In the genomic region with DNA sequence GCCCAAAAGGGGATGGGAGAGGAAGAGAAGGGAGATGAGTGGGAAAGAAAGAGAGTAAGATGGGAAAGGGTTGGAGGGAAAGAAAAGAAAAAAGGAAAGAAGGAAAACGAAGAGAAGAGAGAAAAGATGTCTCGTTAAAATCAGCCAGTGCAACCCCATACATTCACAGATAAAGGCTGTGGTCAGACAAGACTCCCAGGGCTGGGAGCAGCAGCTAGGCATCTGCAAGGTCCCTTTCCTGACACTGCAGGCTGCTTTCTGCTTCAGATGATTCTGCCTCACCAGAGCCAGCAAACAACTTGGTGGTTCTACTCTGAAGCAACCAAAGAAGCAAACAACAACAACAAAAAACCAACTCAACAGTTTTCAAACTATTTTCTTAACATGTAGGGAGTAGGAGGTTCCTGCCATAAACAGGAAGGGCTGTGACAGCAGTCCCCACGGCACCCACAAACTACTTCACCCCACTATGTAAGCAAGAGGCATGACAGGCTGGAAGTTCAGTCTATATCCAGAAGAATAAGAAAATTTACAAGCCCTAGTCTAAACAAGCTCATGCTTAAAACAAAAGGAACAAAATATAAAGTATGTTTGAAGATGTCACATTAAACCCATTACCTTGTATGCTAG, we compare ENCODE assay signal across 28 mouse cellular contexts. TPM values are rescaled to one million over a fixed set of nuclear protein-coding genes. Genes with fewer than 3 reads are reported as not detected.
A peak's percentile ranks its signal among the peaks of the same experiment; 100 is the strongest.
DNase-seq lines count a peak whose midpoint lies in the region; TF ChIP-seq lines count a peak whose summit lies in the region.
"Had no signal": no experiment of that assay in that cellular context is flagged by ENCODE, and none has a peak within 500 bp of the region (broad histone marks: within the 10 kb centered on the region; RNA-seq: fewer than 3 reads in every experiment).

No protein-coding gene starts in this region.

- no peak overlapping the region for H3K9ac ChIP-seq in MEL (ENCODE audit: control insufficient read depth, low read depth, low read length, poor library complexity, severe bottlenecking)
- H3K9ac ChIP-seq: forebrain, embryonic 12.5 days; heart, embryonic 15.5 days; hindbrain, embryonic 14.5 days; limb, embryonic 15.5 days; liver, embryonic 13.5 days; midbrain, embryonic 15.5 days; neural tube, embryonic 13.5 days had no signal

- intact Hi-C loops in heart, postnatal 36 days (cut with DNase I) = no loop called here

- 0 out of 4 replicates have a peak, but pooled peaks of 1 of the 2 experiments have one; percentile 11 for TF ChIP-seq EP300 in MEL (IDR thresholded peaks at IDR 0.05; ENCODE audit: low read depth in 1 of 2, low read length in 2 of 2)

- H3K27ac ChIP-seq in MEL (ENCODE audit: control insufficient read depth, low read depth, low read length) = no peak overlapping the region
- H3K27ac ChIP-seq: forebrain, embryonic 12.5 days; heart, embryonic 15.5 days; hindbrain, embryonic 14.5 days; kidney, postnatal 0 days; limb, embryonic 10.5 days; limb, embryonic 15.5 days; liver, embryonic 13.5 days; midbrain, embryonic 15.5 days; neural tube, embryonic 13.5 days had no signal

- DNase-seq in heart, adult 11 months = peak; percentile 14
- no peak for DNase-seq in heart, postnatal 36 days
- DNase-seq in CD4-positive helper T cell, adult 2 months (ENCODE audit: low read depth, low spot score) = peak; percentile 52
- peak; percentile 37 for DNase-seq in MEL (ENCODE audit: low read depth, low spot score)
- DNase-seq in induced T-regulatory cell, adult 2 months (ENCODE audit: low read depth) = peak; percentile 71
- DNase-seq in kidney, adult 8-10 months = no peak
- DNase-seq in embryo, embryonic 11 days = no peak
- no peak for DNase-seq in ovary, adult 18-20 months (ENCODE audit: low spot score)
- DNase-seq: adrenal gland, adult 8-10 months; cerebellum, adult 8-10 months; gastrocnemius, postnatal 10 days; heart, postnatal 4 days; kidney, adult 18-20 months; kidney, postnatal 4 days; liver, embryonic 13.5 days; lung, adult 18-20 months; lung, postnatal 4 days; thymus, postnatal 25 days had no signal

- no peak overlapping the region; a peak in 1 of 4 replicates for H3K4me3 ChIP-seq in MEL (ENCODE audit: control insufficient read depth in 1 of 2, insufficient read depth in 1 of 2, low read depth in 2 of 2, low read length in 2 of 2)
- H3K4me3 ChIP-seq: erythroblast, embryonic 14.5 days; forebrain, embryonic 12.5 days; heart, embryonic 15.5 days; limb, embryonic 10.5 days; limb, embryonic 15.5 days; liver, embryonic 13.5 days; midbrain, embryonic 15.5 days; neural tube, embryonic 13.5 days had no signal

- no peaks in the 10 kb centered on the region for H3K27me3 ChIP-seq in MEL (ENCODE audit: control insufficient read depth in 1 of 2, insufficient read depth in 2 of 2, low read length in 2 of 2)
- H3K27me3 ChIP-seq: heart, embryonic 15.5 days; limb, embryonic 15.5 days; liver, embryonic 13.5 days; midbrain, embryonic 15.5 days; neural tube, embryonic 13.5 days; Patski had no signal

- TF ChIP-seq CTCF in MEL (IDR thresholded peaks at IDR 0.05 in 2 of 3, conservative IDR thresholded peaks at IDR 0.05 in 1 of 3; ENCODE audit: control insufficient read depth in 1 of 3, insufficient read depth in 1 of 3, low read depth in 2 of 3, low read length in 3 of 3, poor library complexity in 1 of 3, severe bottlenecking in 1 of 3) = no peak

- H3K36me3 ChIP-seq in MEL (ENCODE audit: control insufficient read depth in 1 of 2, insufficient read depth in 2 of 2, low read length in 2 of 2) = no peaks in the 10 kb centered on the region
- H3K36me3 ChIP-seq: forebrain, embryonic 12.5 days; heart, embryonic 15.5 days; limb, embryonic 10.5 days; limb, embryonic 15.5 days; liver, embryonic 13.5 days; midbrain, embryonic 15.5 days; neural tube, embryonic 13.5 days had no signal

- H3K9me3 ChIP-seq in MEL (replicated peaks; ENCODE audit: insufficient read depth, low read length) = no peaks in the 10 kb centered on the region
- H3K9me3 ChIP-seq: heart, embryonic 15.5 days; limb, embryonic 10.5 days; limb, embryonic 15.5 days; liver, embryonic 13.5 days had no signal

- H3K4me1 ChIP-seq in MEL (ENCODE audit: control insufficient read depth in 1 of 2, insufficient read depth in 2 of 2, low read length in 2 of 2) = no peaks in the 10 kb centered on the region; a peak in 1 of 4 replicates
- H3K4me1 ChIP-seq: heart, embryonic 15.5 days; limb, embryonic 10.5 days; limb, embryonic 15.5 days; liver, embryonic 13.5 days; neural tube, embryonic 13.5 days had no signal

- TF ChIP-seq POLR2A in MEL (IDR thresholded peaks at IDR 0.05; ENCODE audit: control insufficient read depth in 1 of 2, insufficient read depth in 1 of 2, low read depth in 1 of 2, low read length in 2 of 2, poor library complexity in 1 of 2) = no peak

- no peaks in the 10 kb centered on the region for H3K79me2 ChIP-seq in MEL (ENCODE audit: control insufficient read depth, insufficient read depth, low read length, poor library complexity)

- TF ChIP-seq RAD21 in MEL (IDR thresholded peaks at IDR 0.05; ENCODE audit: low read depth, low read length) = no peak

TF ChIP-seq in MEL, 35 proteins besides CTCF, POLR2A, EP300 and RAD21:
- TF ChIP-seq E2F4 (IDR thresholded peaks at IDR 0.05; ENCODE audit: borderline replicate concordance, low read depth, low read length) = no peak
- TF ChIP-seq GATA1 (IDR thresholded peaks at IDR 0.05; ENCODE audit: low read depth, low read length) = 0 out of 2 replicates have a peak, but pooled peaks have one; percentile 6
- TF ChIP-seq USF1 (IDR thresholded peaks at IDR 0.05; ENCODE audit: low read depth, low read length) = no peak

RNA-seq across cellular contexts. Expression of a gene that starts 44.8 kb away (rescaled TPM):
- 1 to 10 TPM; 2.3 to 3.1 TPM for total RNA-seq in heart, postnatal 36 days (2021)
- 0.39 and 0.88 TPM in 2 replicates for total RNA-seq in MEL (2012; rRNA removed)
- 1 to 10 TPM in 1 of 2 experiments, not detected in 1; 3.0 TPM for polyA plus RNA-seq in MEL (2012; ENCODE audit: insufficient read depth in 1 of 2, insufficient read length in 2 of 2, low read depth in 1 of 2, low replicate concordance in 2 of 2, missing spikeins in 1 of 2)

Comparison
In these comparisons a context has a peak if more than half of its experiments do, and no peak if none do; other contexts are left out.
1. DNase-seq: peak in heart, adult 11 months (single experiment), CD4-positive helper T cell, adult 2 months (single experiment), MEL (single experiment) and induced T-regulatory cell, adult 2 months (single experiment); none in heart, postnatal 36 days (0 of 2), kidney, adult 8-10 months (0 of 2), embryo, embryonic 11 days (single experiment) and ovary, adult 18-20 months (single experiment).